ENCODE assay signal across 8 mouse cellular contexts in the genomic region with DNA sequence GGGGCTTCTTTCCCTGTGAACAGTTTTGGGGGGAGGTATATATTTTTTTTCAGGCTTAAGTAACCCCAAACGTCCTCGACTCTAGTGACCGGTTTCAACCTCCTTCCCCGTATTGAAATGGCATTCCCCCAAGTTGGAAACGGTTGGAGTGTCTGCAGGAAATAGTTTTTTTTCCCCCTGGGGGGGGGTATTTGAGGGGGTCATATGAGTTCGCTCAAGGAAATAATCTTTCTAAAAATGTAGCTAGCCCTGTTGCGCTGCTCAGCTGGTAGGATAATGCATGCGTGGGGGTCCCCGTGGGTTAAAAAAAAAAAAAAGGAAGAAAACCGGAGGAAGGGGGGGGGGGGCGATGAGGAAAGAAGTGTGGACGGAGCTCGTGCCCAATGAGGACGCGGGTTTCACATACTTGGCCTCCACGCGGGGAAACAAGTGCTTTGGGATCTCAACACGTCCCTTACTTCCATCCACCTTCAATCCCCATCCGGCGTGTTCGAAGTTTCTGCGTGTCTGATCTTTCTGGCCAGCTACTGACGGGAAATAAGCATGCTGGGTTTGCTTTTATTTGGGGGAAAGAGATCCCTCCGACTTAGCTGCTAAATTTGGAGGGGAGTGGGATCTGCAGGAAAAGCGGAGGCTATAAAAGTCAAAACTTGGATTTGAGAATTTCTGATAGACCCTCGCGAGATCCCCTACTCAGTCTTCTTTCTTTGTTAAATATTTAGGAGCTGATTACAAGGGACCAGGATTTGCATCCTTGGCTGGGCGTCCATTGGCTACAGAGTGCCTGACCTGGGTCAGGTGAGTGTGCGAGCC. TPM values are rescaled to one million over a fixed set of nuclear protein-coding genes. Genes with fewer than 3 reads are reported as not detected.
DNase-seq lines count a peak whose midpoint lies in the region; ATAC-seq lines count a peak whose summit lies in the region.

No protein-coding gene starts in this region.

- H3K4me1 ChIP-seq in forebrain, embryonic 14.5 days (ENCODE audit: control insufficient read depth, insufficient read depth, low read length) = peaks cover 3% of the 10 kb centered on the region; the same call in 1 of the 2 replicates
- peaks cover 11% of the 10 kb centered on the region; the same call in 1 of the 2 replicates for H3K4me1 ChIP-seq in intestine, embryonic 15.5 days (replicated peaks)
- peaks cover 15% of the 10 kb centered on the region for H3K4me1 ChIP-seq in stomach, embryonic 16.5 days (ENCODE audit: control insufficient read depth, insufficient read depth, low read length)

- H3K27ac ChIP-seq in forebrain, embryonic 14.5 days (ENCODE audit: low read depth, low read length) = no peak overlapping the region
- H3K27ac ChIP-seq in intestine, embryonic 15.5 days = no peak overlapping the region
- H3K27ac ChIP-seq in stomach, embryonic 16.5 days (ENCODE audit: low read length) = 0 out of 2 replicates have a peak overlapping the region, but pooled peaks have one; percentile 53

- no peaks in the 10 kb centered on the region for H3K27me3 ChIP-seq in forebrain, embryonic 14.5 days (replicated peaks; ENCODE audit: control insufficient read depth, insufficient read depth, low read length)
- H3K27me3 ChIP-seq in intestine, embryonic 15.5 days (replicated peaks) = no peaks in the 10 kb centered on the region
- no peaks in the 10 kb centered on the region for H3K27me3 ChIP-seq in stomach, embryonic 16.5 days (ENCODE audit: control insufficient read depth, insufficient read depth, low read length)

- no peak for ATAC-seq in forebrain, embryonic 14.5 days
- peak; percentile 11 for ATAC-seq in intestine, embryonic 15.5 days
- ATAC-seq in megakaryocyte, adult 5-6 weeks (ENCODE audit: poor library complexity, severe bottlenecking) = peak; percentile 16
- no peak for ATAC-seq in stomach, embryonic 16.5 days (ENCODE audit: insufficient read depth, low FRiP score)

- 1% methylated on average over 28 of the region's 29 CpGs for WGBS in forebrain, embryonic 14.5 days
- 2% methylated on average over 29 of the region's 29 CpGs for WGBS in intestine, embryonic 15.5 days
- WGBS in stomach, embryonic 16.5 days = 2% methylated on average over 29 of the region's 29 CpGs

- peak; percentile 53 for DNase-seq in embryo, embryonic 10.5 days (ENCODE audit: low spot score)
- no peak for DNase-seq in embryo, embryonic 10 days (ENCODE audit: low spot score)
- peak; percentile 13 for DNase-seq in T-cell, adult 2 months (ENCODE audit: low spot score)
- peak; percentile 31 for DNase-seq in forebrain, embryonic 14.5 days (ENCODE audit: low spot score)
- no peak for DNase-seq in frontal cortex, postnatal 36 days (ENCODE audit: low spot score in 2 of 2)

- H3K4me3 ChIP-seq in forebrain, embryonic 14.5 days (ENCODE audit: low read depth, low read length) = peak overlapping the region; percentile 66
- peak overlapping the region; percentile 67 for H3K4me3 ChIP-seq in intestine, embryonic 15.5 days (replicated peaks)
- peak overlapping the region; percentile 85 for H3K4me3 ChIP-seq in stomach, embryonic 16.5 days (replicated peaks; ENCODE audit: low read length)

- H3K4me2 ChIP-seq in forebrain, embryonic 14.5 days (ENCODE audit: low read length) = peak overlapping the region; percentile 89
- H3K4me2 ChIP-seq in intestine, embryonic 15.5 days (replicated peaks) = peak overlapping the region; percentile 81
- peak overlapping the region; percentile 87 for H3K4me2 ChIP-seq in stomach, embryonic 16.5 days (ENCODE audit: low read depth, low read length)

- no peaks in the 10 kb centered on the region for H3K36me3 ChIP-seq in forebrain, embryonic 14.5 days (ENCODE audit: control insufficient read depth, insufficient read depth, low read length)
- no peaks in the 10 kb centered on the region for H3K36me3 ChIP-seq in intestine, embryonic 15.5 days
- H3K36me3 ChIP-seq in stomach, embryonic 16.5 days (ENCODE audit: control insufficient read depth, insufficient read depth, low read length) = no peaks in the 10 kb centered on the region

- peak overlapping the region; percentile 61 for H3K9ac ChIP-seq in forebrain, embryonic 14.5 days (ENCODE audit: low read length)
- H3K9ac ChIP-seq in intestine, embryonic 15.5 days = peak overlapping the region; percentile 59
- H3K9ac ChIP-seq in stomach, embryonic 16.5 days (ENCODE audit: low read length) = peak overlapping the region; percentile 80

- H3K9me3 ChIP-seq in forebrain, embryonic 14.5 days (replicated peaks; ENCODE audit: control insufficient read depth, low read length) = no peaks in the 10 kb centered on the region
- no peaks in the 10 kb centered on the region for H3K9me3 ChIP-seq in intestine, embryonic 15.5 days
- H3K9me3 ChIP-seq in stomach, embryonic 16.5 days (replicated peaks; ENCODE audit: control insufficient read depth, low read length) = no peaks in the 10 kb centered on the region

RNA-seq across cellular contexts. Expression of a gene that starts 0.8 kb away (rescaled TPM):
- 5.2 and 8.5 TPM in 2 replicates for polyA plus RNA-seq in forebrain, embryonic 14.5 days (2014; fragmentation: Nextera tagmentation; extraction: Ambion mirVana)
- 8.4 and 9.0 TPM in 2 replicates for polyA plus RNA-seq in intestine, embryonic 15.5 days (2015; fragmentation: Nextera tagmentation; extraction: Ambion mirVana)
- total RNA-seq in megakaryocyte, adult 5-6 weeks (2015) = 51.2 and 55.7 TPM in 2 replicates
- total RNA-seq in megakaryocyte, adult 5-6 weeks (2017) = 127 and 135 TPM in 2 replicates
- polyA plus RNA-seq in stomach, embryonic 16.5 days (2015; fragmentation: Nextera tagmentation; extraction: Ambion mirVana) = 9.9 and 11.4 TPM in 2 replicates

RNA-seq across cellular contexts. Expression of a gene that starts 28.3 kb away (rescaled TPM):
- 12.5 TPM in 2 replicates for polyA plus RNA-seq in forebrain, embryonic 14.5 days (2014; fragmentation: Nextera tagmentation; extraction: Ambion mirVana)
- polyA plus RNA-seq in intestine, embryonic 15.5 days (2015; fragmentation: Nextera tagmentation; extraction: Ambion mirVana) = 22.0 and 22.3 TPM in 2 replicates
- 43.7 and 48.2 TPM in 2 replicates for total RNA-seq in megakaryocyte, adult 5-6 weeks (2015)
- total RNA-seq in megakaryocyte, adult 5-6 weeks (2017) = 44.8 and 49.1 TPM in 2 replicates
- 22.2 and 22.6 TPM in 2 replicates for polyA plus RNA-seq in stomach, embryonic 16.5 days (2015; fragmentation: Nextera tagmentation; extraction: Ambion mirVana)

Comparison
In these comparisons a context has a peak if more than half of its experiments do, and no peak if none do; other contexts are left out.
1. DNase-seq: peak in embryo, embryonic 10.5 days (single experiment), T-cell, adult 2 months (single experiment) and forebrain, embryonic 14.5 days (single experiment); none in embryo, embryonic 10 days (single experiment) and frontal cortex, postnatal 36 days (0 of 2).
2. ATAC-seq: peak in intestine, embryonic 15.5 days (single experiment) and megakaryocyte, adult 5-6 weeks (single experiment); none in forebrain, embryonic 14.5 days (single experiment) and stomach, embryonic 16.5 days (single experiment).
3. Peak in every context shown above with its lines, with median percentiles within 50 percentile points of each other: H3K4me2 ChIP-seq, H3K4me3 ChIP-seq and H3K9ac ChIP-seq.